Mouse (Mus musculus) liver, embryonic 15.5 days (tissue): ENCODE results near the gene Fbxo42. TPM values are rescaled to one million over a fixed set of nuclear protein-coding genes. Genes with fewer than 3 reads are reported as not detected.

Source experiments
- ATAC-seq: fragments of 200-750 bp; cut with Nextera tagmentation; 2 replicates; pipeline ENCODE4 v1.8.0; 2017; ENCODE audit warnings: moderate number of reproducible peaks, mild to moderate bottlenecking, moderate library complexity; ENCODE audit not compliant: insufficient read depth
- H3K27ac ChIP-seq: fragments of 300-500 bp; sonication (generic); replicated peaks from 2 replicates; pipeline ENCODE4 v1.5.1; 2015; ENCODE audit warnings: mild to moderate bottlenecking, inconsistent platforms
- H3K27me3 ChIP-seq: fragments of 300-500 bp; sonication (generic); 2 replicates; pipeline ENCODE4 v1.6.1; 2015; ENCODE audit warnings: mild to moderate bottlenecking, inconsistent platforms
- H3K36me3 ChIP-seq: fragments of 300-500 bp; sonication (generic); replicated peaks from 2 replicates; pipeline ENCODE4 v1.6.1; 2015; ENCODE audit warnings: moderate library complexity, mild to moderate bottlenecking, inconsistent platforms
- H3K4me1 ChIP-seq: fragments of 300-500 bp; sonication (generic); replicated peaks from 2 replicates; pipeline ENCODE4 v1.6.1; 2015; ENCODE audit warnings: inconsistent platforms
- H3K4me2 ChIP-seq: fragments of 300-500 bp; sonication (generic); 2 replicates; pipeline ENCODE4 v1.6.1; 2015; ENCODE audit warnings: moderate library complexity, mild to moderate bottlenecking, inconsistent platforms
- H3K4me3 ChIP-seq: fragments of 300-500 bp; sonication (generic); replicated peaks from 2 replicates; pipeline ENCODE4 v1.5.1; 2015; ENCODE audit warnings: mild to moderate bottlenecking, inconsistent platforms
- H3K9ac ChIP-seq: fragments of 300-500 bp; sonication (generic); 2 replicates; pipeline ENCODE4 v1.6.1; 2015; ENCODE audit warnings: moderate library complexity, mild to moderate bottlenecking, inconsistent platforms
- H3K9me3 ChIP-seq: fragments of 300-500 bp; sonication (generic); replicated peaks from 2 replicates; pipeline ENCODE4 v1.6.1; 2016; ENCODE audit warnings: inconsistent platforms
- WGBS: fragments of 180-500 bp; shearing (Covaris S2); methylation state at CpG from one replicate; pipeline ENCODE4 v1.1.7; 2015; ENCODE audit warnings: mixed read lengths; ENCODE audit not compliant: insufficient replicate concordance; 5-methylcytosine and 5-hydroxymethylcytosine counted together
- polyA plus RNA-seq: library from polyadenylated mRNA; unstranded; fragments of >200 nt; fragmentation: Nextera tagmentation; extraction: Ambion mirVana; gene quantifications from 2 replicates; pipeline ENCODE4 v1.2.1, GENCODE M21; 2015

Gene Fbxo42
- polyA plus RNA-seq, 1 experiment from 2014 or later = 17.9 TPM

GRCm38 (mm10) chr4:141243636-141244035 lies 95.9 kb downstream of the Fbxo42 start:
- no peak overlapping the region for H3K4me2 ChIP-seq
- H3K36me3 ChIP-seq = no peaks in the 10 kb centered on the region
- 30% methylated on average over 5 of the region's 5 CpGs for WGBS
- H3K9ac ChIP-seq = no peak overlapping the region
- H3K9me3 ChIP-seq = no peaks in the 10 kb centered on the region
- no peak for ATAC-seq
- peaks cover 100% of the 10 kb centered on the region for H3K27me3 ChIP-seq
- no peak overlapping the region for H3K27ac ChIP-seq
- H3K4me1 ChIP-seq = peaks cover 39% of the 10 kb centered on the region
- H3K4me3 ChIP-seq = no peak overlapping the region

- Histone ChIP-seq H3K9ac (no peak overlapping the region), H3K27ac (no peak overlapping the region), H3K4me3 (no peak overlapping the region), H3K4me1 (peaks cover 32% of the 10 kb centered on the region), H3K36me3 (no peaks in the 10 kb centered on the region), H3K4me2 (no peak overlapping the region), H3K27me3 (peaks cover 100% of the 10 kb centered on the region), H3K9me3 (no peaks in the 10 kb centered on the region)
- WGBS = 43% methylated on average over 5 of the region's 5 CpGs
- no peak for ATAC-seq
Observed at GRCm38 (mm10) chr4:141244401-141244800, 96.7 kb downstream of the Fbxo42 start.

- no peak overlapping the region for H3K27ac ChIP-seq
- H3K4me1 ChIP-seq = peaks cover 27% of the 10 kb centered on the region
- H3K9ac ChIP-seq = no peak overlapping the region
- H3K36me3 ChIP-seq = no peaks in the 10 kb centered on the region
- ATAC-seq = no peak
- no peaks in the 10 kb centered on the region for H3K9me3 ChIP-seq
- H3K27me3 ChIP-seq = peaks cover 100% of the 10 kb centered on the region
- WGBS = 17% methylated on average over 9 of the region's 9 CpGs
- no peak overlapping the region for H3K4me3 ChIP-seq
- H3K4me2 ChIP-seq = no peak overlapping the region
Observed at GRCm38 (mm10) chr4:141244931-141245425, 97.3 kb downstream of the Fbxo42 start.

- no peak overlapping the region for H3K27ac ChIP-seq
- H3K36me3 ChIP-seq = no peaks in the 10 kb centered on the region
- H3K4me1 ChIP-seq = peaks cover 15% of the 10 kb centered on the region
- 22% methylated on average over 24 of the region's 24 CpGs for WGBS
- no peak overlapping the region for H3K4me3 ChIP-seq
- H3K4me2 ChIP-seq = no peak overlapping the region
- no peak overlapping the region for H3K9ac ChIP-seq
- no peak for ATAC-seq
- peaks cover 99% of the 10 kb centered on the region for H3K27me3 ChIP-seq
- H3K9me3 ChIP-seq = no peaks in the 10 kb centered on the region
Observed at GRCm38 (mm10) chr4:141246089-141246997, 98.6 kb downstream of the Fbxo42 start.

GRCm38 (mm10) chr4:141246998-141247350 lies 99.3 kb downstream of the Fbxo42 start:
- Histone ChIP-seq H3K4me1 (peaks cover 15% of the 10 kb centered on the region), H3K27me3 (peaks cover 93% of the 10 kb centered on the region), H3K9me3 (no peaks in the 10 kb centered on the region), H3K36me3 (no peaks in the 10 kb centered on the region), H3K4me2 (peak overlapping the region; percentile 57; the same call in 1 of the 2 replicates), H3K4me3 (no peak overlapping the region), H3K9ac (no peak overlapping the region), H3K27ac (no peak overlapping the region)
- WGBS = 8% methylated on average over 17 of the region's 17 CpGs
- ATAC-seq = no peak

- H3K36me3 ChIP-seq = no peaks in the 10 kb centered on the region
- peaks cover 15% of the 10 kb centered on the region for H3K4me1 ChIP-seq
- ATAC-seq = no peak
- peak overlapping the region; percentile 38 for H3K4me3 ChIP-seq
- H3K4me2 ChIP-seq = peak overlapping the region; percentile 57
- whole genome bisulfite sequencing = 2% methylated on average over 60 of the region's 60 CpGs
- no peaks in the 10 kb centered on the region for H3K9me3 ChIP-seq
- H3K9ac ChIP-seq = no peak overlapping the region
- H3K27ac ChIP-seq = no peak overlapping the region
- H3K27me3 ChIP-seq = peaks cover 83% of the 10 kb centered on the region
Observed at GRCm38 (mm10) chr4:141247776-141248613, 100.3 kb downstream of the Fbxo42 start.

GRCm38 (mm10) chr4:141248614-141248978 lies 100.9 kb downstream of the Fbxo42 start:
- peaks cover 15% of the 10 kb centered on the region for H3K4me1 ChIP-seq
- ATAC-seq = no peak
- H3K9ac ChIP-seq = no peak overlapping the region
- H3K4me3 ChIP-seq = no peak overlapping the region
- no peaks in the 10 kb centered on the region for H3K9me3 ChIP-seq
- WGBS = 14% methylated on average over 11 of the region's 11 CpGs
- no peak overlapping the region for H3K27ac ChIP-seq
- H3K27me3 ChIP-seq = peaks cover 77% of the 10 kb centered on the region
- peak overlapping the region; percentile 57 for H3K4me2 ChIP-seq
- no peaks in the 10 kb centered on the region for H3K36me3 ChIP-seq

- Histone ChIP-seq H3K4me2 (no peak overlapping the region), H3K27ac (no peak overlapping the region), H3K4me1 (peaks cover 15% of the 10 kb centered on the region), H3K27me3 (peaks cover 73% of the 10 kb centered on the region), H3K36me3 (no peaks in the 10 kb centered on the region), H3K9ac (no peak overlapping the region), H3K4me3 (no peak overlapping the region), H3K9me3 (no peaks in the 10 kb centered on the region)
- 55% methylated on average over 11 of the region's 11 CpGs for WGBS
- ATAC-seq = no peak
Observed at GRCm38 (mm10) chr4:141249383-141249782, 101.7 kb downstream of the Fbxo42 start.

GRCm38 (mm10) chr4:141251071-141251470 lies 103.4 kb downstream of the Fbxo42 start:
- no peak overlapping the region for H3K4me3 ChIP-seq
- H3K4me2 ChIP-seq = no peak overlapping the region
- no peaks in the 10 kb centered on the region for H3K36me3 ChIP-seq
- H3K27me3 ChIP-seq = peaks cover 56% of the 10 kb centered on the region
- H3K27ac ChIP-seq = no peak overlapping the region
- ATAC-seq = no peak
- no peaks in the 10 kb centered on the region for H3K9me3 ChIP-seq
- no peak overlapping the region for H3K9ac ChIP-seq
- peaks cover 15% of the 10 kb centered on the region for H3K4me1 ChIP-seq
- WGBS = 69% methylated on average over 8 of the region's 8 CpGs

- H3K4me1 ChIP-seq = peaks cover 10% of the 10 kb centered on the region
- no peak for ATAC-seq
- no peaks in the 10 kb centered on the region for H3K36me3 ChIP-seq
- no peaks in the 10 kb centered on the region for H3K9me3 ChIP-seq
- WGBS = 43% methylated on average over 2 of the region's 2 CpGs
- H3K4me3 ChIP-seq = no peak overlapping the region
- H3K4me2 ChIP-seq = no peak overlapping the region
- H3K27me3 ChIP-seq = peaks cover 41% of the 10 kb centered on the region
- no peak overlapping the region for H3K9ac ChIP-seq
- H3K27ac ChIP-seq = no peak overlapping the region
Observed at GRCm38 (mm10) chr4:141252641-141253040, 104.9 kb downstream of the Fbxo42 start.
